Mouse (Mus musculus) heart, postnatal 10 days (tissue): ENCODE data around the gene Gm17359. TPM values are rescaled to one million over a fixed set of nuclear protein-coding genes. Genes with fewer than 3 reads are reported as not detected.

ENCODE experiments used
- DNase-seq, 2 experiments: peaks; one replicate each; pipeline ENCODE4 v3.0.0; 2021
- intact Hi-C: fragments of 180-260 bp; cut with DNase I; formaldehyde crosslinking; loops from one replicate; pipeline ENCODE4 v1.15.1; 2025
- total RNA-seq, 2 experiments: library from RNA; stranded (reverse); gene quantifications; 2 replicates each; pipeline ENCODE4 v1.2.3; 2021

The Gm17359 gene
- total RNA-seq, 2 experiments from 2014 or later: not detected

GRCm38 (mm10) chr3:79455761-79456160 is 119.3 kb downstream of the Gm17359 start:
- no peak for DNase-seq
- intact Hi-C loops: no loop called here

- intact Hi-C loops: no loop called here
- no peak for DNase-seq
These were observed 122.3 kb downstream of the Gm17359 start for GRCm38 (mm10) chr3:79458651-79459275.

- intact Hi-C loops: no loop called here
- no peak for DNase-seq
These were observed 133.0 kb downstream of the Gm17359 start for GRCm38 (mm10) chr3:79469440-79469839.

GRCm38 (mm10) chr3:79472362-79472761 is 135.9 kb downstream of the Gm17359 start:
- intact Hi-C loops: no loop called here
- DNase-seq: no peak

- intact Hi-C loops: no loop called here
- DNase-seq: peak in 1 of 2 experiments; percentile 30
These were observed 138.4 kb downstream of the Gm17359 start for GRCm38 (mm10) chr3:79474911-79475310.

GRCm38 (mm10) chr3:79475980-79476379 is 139.5 kb downstream of the Gm17359 start:
- DNase-seq: peak; percentile 18 to 37
- intact Hi-C loops: no loop called here

- DNase-seq: no peak
- intact Hi-C loops: no loop called here
These were observed 141.9 kb downstream of the Gm17359 start for GRCm38 (mm10) chr3:79478400-79478799.

GRCm38 (mm10) chr3:79478880-79479279 is 142.4 kb downstream of the Gm17359 start:
- DNase-seq: no peak
- intact Hi-C loops: no loop called here

GRCm38 (mm10) chr3:79484286-79485063 is 148.0 kb downstream of the Gm17359 start:
- no peak for DNase-seq
- intact Hi-C loops: loop anchor here (10.0 kb wide), 1 partner anchor 390 kb away; no protein-coding TSS in a partner anchor

GRCm38 (mm10) chr3:79488025-79488424 is 151.6 kb downstream of the Gm17359 start:
- intact Hi-C loops: loop anchor here (10.0 kb wide), 1 partner anchor 393 kb away; no protein-coding TSS in a partner anchor
- no peak for DNase-seq

- intact Hi-C loops: loop anchor here (5.0 kb wide), 1 partner anchor 203 kb away; the partner anchor contains the start of gene Rapgef2
- DNase-seq: no peak
These were observed 153.6 kb downstream of the Gm17359 start for GRCm38 (mm10) chr3:79490102-79490501.

GRCm38 (mm10) chr3:79491614-79492013 is 155.2 kb downstream of the Gm17359 start:
- intact Hi-C loops: loop anchor here (5.0 kb wide), 1 partner anchor 204 kb away; the partner anchor contains the start of gene Rapgef2
- no peak for DNase-seq

GRCm38 (mm10) chr3:79493064-79493463 is 156.6 kb downstream of the Gm17359 start:
- intact Hi-C loops: loop anchor here (5.0 kb wide), 1 partner anchor 206 kb away; the partner anchor contains the start of gene Rapgef2
- DNase-seq: no peak

- peak in 1 of 2 experiments; percentile 38 for DNase-seq
- intact Hi-C loops: loop anchor here (5.0 kb wide), 1 partner anchor 207 kb away; the partner anchor contains the start of gene Rapgef2
These were observed 157.6 kb downstream of the Gm17359 start for GRCm38 (mm10) chr3:79494028-79494427.

- intact Hi-C loops: loop anchor here (5.0 kb wide), 3 partner anchors 273 to 533 kb away; no protein-coding TSS in a partner anchor
- peak; percentile 27 to 45 for DNase-seq
These were observed 158.7 kb downstream of the Gm17359 start for GRCm38 (mm10) chr3:79495151-79495550.

GRCm38 (mm10) chr3:79496668-79497067 is 160.2 kb downstream of the Gm17359 start:
- intact Hi-C loops: loop anchor here (5.0 kb wide), 3 partner anchors 274 to 534 kb away; no protein-coding TSS in a partner anchor
- no peak for DNase-seq

GRCm38 (mm10) chr3:79500279-79500678 is 163.8 kb downstream of the Gm17359 start:
- peak; percentile 32 to 45 for DNase-seq
- intact Hi-C loops: loop anchor here (2.0 kb wide), 1 partner anchor 87 kb away; no protein-coding TSS in a partner anchor

- DNase-seq: peak in 1 of 2 experiments; percentile 12
- intact Hi-C loops: loop anchor here (2.0 kb wide), 1 partner anchor 86 kb away; no protein-coding TSS in a partner anchor
These were observed 164.8 kb downstream of the Gm17359 start for GRCm38 (mm10) chr3:79501166-79501728.
